Mouse (Mus musculus) liver, embryonic 14.5 days (tissue): ENCODE data around the gene Zfp622.

ENCODE experiments used
- CTCF ChIP-seq: IDR thresholded peaks from 2 replicates; pipeline ENCODE4 v1.5.1; 2016; ENCODE audit warnings: antibody characterized with exemption, low read depth, control low read depth
- EP300 ChIP-seq: IDR thresholded peaks from 2 replicates; pipeline ENCODE4 v1.6.1; 2016; ENCODE audit warnings: antibody characterized with exemption, low read depth

DNA sequence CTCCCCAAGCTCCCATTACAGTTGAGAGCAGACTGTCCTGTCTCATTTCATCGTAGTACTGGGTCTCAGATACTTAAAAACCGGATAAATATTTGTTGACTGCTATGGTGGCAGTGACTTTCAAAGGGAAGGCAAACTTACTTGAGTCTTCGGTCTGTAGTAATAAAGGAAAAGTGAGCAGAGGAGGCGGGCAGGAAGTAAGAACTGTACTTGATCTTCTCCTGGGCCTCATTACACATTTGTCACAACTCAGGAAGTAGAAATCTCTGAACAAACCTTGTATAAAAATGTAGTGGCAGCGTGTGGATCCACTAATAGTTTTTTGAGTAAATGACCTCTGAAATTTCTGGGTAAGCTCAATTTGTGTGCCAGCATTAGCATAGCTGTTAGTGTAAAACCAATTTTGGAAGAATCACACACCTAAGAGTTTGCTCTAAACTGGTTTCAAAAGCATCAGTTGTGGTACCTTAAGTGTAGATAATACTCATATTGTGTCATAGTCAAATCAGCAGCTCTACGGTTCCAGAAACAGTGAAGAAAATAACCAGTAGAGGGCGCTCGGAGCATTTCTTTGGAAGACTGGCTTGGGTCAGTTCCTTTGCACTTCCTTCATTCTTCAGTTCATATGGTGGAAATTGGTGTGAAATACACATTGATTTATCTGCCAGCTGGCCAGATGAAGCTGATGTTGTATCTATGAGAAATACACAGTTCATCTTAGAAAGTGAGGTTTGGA is 9.0 kb downstream of the Zfp622 start:
- TF ChIP-seq CTCF (peak; percentile 58), EP300 (no peak)
